In the genomic region with DNA sequence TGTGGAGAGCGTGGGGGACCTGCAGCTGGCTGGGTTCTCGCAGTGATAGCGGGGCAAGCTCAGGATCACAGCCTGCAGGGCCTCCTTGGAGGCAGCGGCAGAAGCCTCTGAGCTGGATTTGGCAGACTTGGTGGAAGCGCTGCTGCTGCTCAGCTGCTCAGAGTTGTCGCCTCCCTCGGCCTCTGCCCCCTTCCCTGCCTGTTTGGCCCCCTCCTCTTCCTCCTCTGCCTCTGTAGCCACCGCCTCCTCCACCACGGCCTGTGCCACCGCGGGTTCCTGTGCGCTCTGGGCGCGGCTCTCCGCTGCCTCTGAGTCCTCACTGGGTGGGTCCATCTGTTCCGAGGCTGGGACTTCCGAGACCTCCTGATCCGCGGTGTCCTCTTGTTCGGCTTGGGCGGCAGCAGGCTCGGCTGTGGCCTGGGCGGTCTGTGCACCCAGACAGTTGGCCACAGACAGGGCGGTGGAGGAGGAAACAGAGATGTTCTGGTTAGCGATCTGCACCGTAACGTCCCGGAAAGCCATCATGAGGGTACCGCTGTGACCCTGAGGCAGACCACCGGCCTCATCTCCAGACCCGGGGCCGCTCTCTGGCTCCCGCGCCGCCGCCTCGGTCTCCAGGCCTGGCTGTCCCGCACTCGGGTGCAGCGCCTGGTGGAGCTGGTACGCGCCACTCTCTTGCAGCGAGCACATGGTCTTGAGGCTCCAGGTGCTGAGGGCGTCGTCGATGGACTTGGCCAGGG, we compare ENCODE assay signal across 8 mouse cellular contexts.
DNase-seq lines count a peak whose midpoint lies in the region; ATAC-seq and TF ChIP-seq lines count a peak whose summit lies in the region.

No protein-coding gene starts in this region.

- no peak for TF ChIP-seq CTCF in heart, adult 2 months (IDR thresholded peaks at IDR 0.05)
- no peak for TF ChIP-seq CTCF in bone marrow macrophage, adult 2 months (IDR thresholded peaks at IDR 0.05; ENCODE audit: low read depth, low read length)

- no peak overlapping the region; the same call in 1 of the 2 replicates for H3K4me3 ChIP-seq in heart, adult 2 months
- peak overlapping the region; percentile 30; the same call in 1 of the 2 replicates for H3K4me3 ChIP-seq in bone marrow macrophage, adult 2 months (ENCODE audit: insufficient read depth, low read length)
- peak overlapping the region; percentile 35 for H3K4me3 ChIP-seq in heart, embryonic 13.5 days
- H3K4me3 ChIP-seq in midbrain, embryonic 12.5 days, result peak overlapping the region; percentile 30

- peaks cover 9% of the 10 kb centered on the region for H3K27me3 ChIP-seq in heart, adult 2 months (ENCODE audit: control insufficient read depth, insufficient read depth, low read length)
- H3K27me3 ChIP-seq in heart, embryonic 13.5 days (replicated peaks), result peaks cover 93% of the 10 kb centered on the region
- H3K27me3 ChIP-seq in midbrain, embryonic 12.5 days, result peaks cover 60% of the 10 kb centered on the region

- intact Hi-C loops in heart, adult 2 months (cut with DNase I), result no loop called here

- TF ChIP-seq POLR2A in heart, adult 2 months (IDR thresholded peaks at IDR 0.05; ENCODE audit: insufficient read depth, low read depth, low read length), result no peak
- no peak for TF ChIP-seq POLR2A in bone marrow macrophage, adult 2 months (IDR thresholded peaks at IDR 0.05; ENCODE audit: borderline replicate concordance, low read depth, low read length)

- DNase-seq in heart, adult 2 months, result peak in 1 of 2 experiments; percentile 24
- no peak for DNase-seq in heart, postnatal 4 days
- no peak for DNase-seq in ovary, adult 18-20 months (ENCODE audit: low spot score)
- no peak for DNase-seq in urinary bladder, adult 2 months (ENCODE audit: low spot score)
- no peak for DNase-seq in thymus, postnatal 36 days

- no peak overlapping the region for H3K27ac ChIP-seq in heart, adult 2 months
- no peak overlapping the region for H3K27ac ChIP-seq in bone marrow macrophage, adult 2 months (ENCODE audit: insufficient read depth, low read depth, low read length)
- H3K27ac ChIP-seq in heart, embryonic 13.5 days (replicated peaks), result no peak overlapping the region
- no peak overlapping the region for H3K27ac ChIP-seq in midbrain, embryonic 12.5 days (replicated peaks)

- peak overlapping the region; percentile 5 for H3K9ac ChIP-seq in heart, adult 2 months (ENCODE audit: low read depth, low read length)
- H3K9ac ChIP-seq in heart, embryonic 13.5 days, result no peak overlapping the region
- no peak overlapping the region for H3K9ac ChIP-seq in midbrain, embryonic 12.5 days (replicated peaks)

- TF ChIP-seq EP300 in heart, adult 2 months (IDR thresholded peaks at IDR 0.05; ENCODE audit: insufficient read depth, low read depth, low read length), result no peak

- peak overlapping the region; percentile 57 for H3K4me2 ChIP-seq in heart, embryonic 13.5 days
- peak overlapping the region; percentile 47 for H3K4me2 ChIP-seq in midbrain, embryonic 12.5 days (replicated peaks)

- WGBS in heart, adult 2 months, result 3% methylated on average over 46 of the region's 46 CpGs
- 2% methylated on average over 46 of the region's 46 CpGs for WGBS in heart, embryonic 13.5 days
- 2% methylated on average over 46 of the region's 46 CpGs for WGBS in midbrain, embryonic 12.5 days

- H3K36me3 ChIP-seq in heart, adult 2 months (ENCODE audit: control insufficient read depth, insufficient read depth, low read length), result no peaks in the 10 kb centered on the region
- H3K36me3 ChIP-seq in heart, embryonic 13.5 days, result no peaks in the 10 kb centered on the region
- H3K36me3 ChIP-seq in midbrain, embryonic 12.5 days, result no peaks in the 10 kb centered on the region

- no peaks in the 10 kb centered on the region for H3K9me3 ChIP-seq in heart, embryonic 13.5 days
- no peaks in the 10 kb centered on the region for H3K9me3 ChIP-seq in midbrain, embryonic 12.5 days

- H3K4me1 ChIP-seq in heart, adult 2 months (ENCODE audit: control insufficient read depth, insufficient read depth, low read length), result no peaks in the 10 kb centered on the region
- H3K4me1 ChIP-seq in bone marrow macrophage, adult 2 months (ENCODE audit: control insufficient read depth, insufficient read depth, low read length), result peaks cover 8% of the 10 kb centered on the region; the same call in 1 of the 2 replicates
- 0 out of 2 replicates have a peak, but pooled peaks cover 6% of the 10 kb centered on the region for H3K4me1 ChIP-seq in heart, embryonic 13.5 days
- H3K4me1 ChIP-seq in midbrain, embryonic 12.5 days, result peaks cover 12% of the 10 kb centered on the region

- H3K79me2 ChIP-seq in heart, adult 2 months (replicated peaks; ENCODE audit: control insufficient read depth, insufficient read depth, low read length), result no peaks in the 10 kb centered on the region

- ATAC-seq in heart, embryonic 13.5 days (ENCODE audit: extremely low read depth, insufficient number of reproducible peaks, low FRiP score, low TSS enrichment), result no peak
- ATAC-seq in midbrain, embryonic 12.5 days (ENCODE audit: low FRiP score, low read depth), result peak; percentile 63
